Mouse (Mus musculus) lung, postnatal 10 days (tissue): ENCODE data around the gene Dgat2.

Experiments
- DNase-seq: peaks from one replicate; pipeline ENCODE4 v3.0.0; 2021

Gene Dgat2

GRCm38 (mm10) chr7:99136789-99137188, 45.7 kb downstream of the Dgat2 start:
- DNase-seq, result no peak

- DNase-seq, result peak; percentile 22
These were observed 48.6 kb downstream of the Dgat2 start for GRCm38 (mm10) chr7:99133811-99134402.

- peak; percentile 42 for DNase-seq
These were observed 49.9 kb downstream of the Dgat2 start for GRCm38 (mm10) chr7:99132597-99132996.

- peak; percentile 67 for DNase-seq
These were observed 50.6 kb downstream of the Dgat2 start for GRCm38 (mm10) chr7:99131819-99132353.

- DNase-seq, result no peak
These were observed 53.6 kb downstream of the Dgat2 start for GRCm38 (mm10) chr7:99128965-99129364.

GRCm38 (mm10) chr7:99128020-99128950, 54.2 kb downstream of the Dgat2 start:
- peak; percentile 44 for DNase-seq

GRCm38 (mm10) chr7:99126057-99126456, 56.5 kb downstream of the Dgat2 start:
- DNase-seq, result peak; percentile 70

- DNase-seq, result no peak
These were observed 59.9 kb downstream of the Dgat2 start for GRCm38 (mm10) chr7:99122651-99123050.

- DNase-seq, result no peak
These were observed 61.5 kb downstream of the Dgat2 start for GRCm38 (mm10) chr7:99120865-99121521.

- no peak for DNase-seq
These were observed 62.4 kb downstream of the Dgat2 start for GRCm38 (mm10) chr7:99120082-99120481.

GRCm38 (mm10) chr7:99116781-99117180, 65.7 kb downstream of the Dgat2 start:
- no peak for DNase-seq

GRCm38 (mm10) chr7:99114006-99114726, 68.4 kb downstream of the Dgat2 start:
- no peak for DNase-seq

GRCm38 (mm10) chr7:99107566-99107965, 75.0 kb downstream of the Dgat2 start:
- DNase-seq, result peak; percentile 54

GRCm38 (mm10) chr7:99106714-99107270, 75.7 kb downstream of the Dgat2 start:
- DNase-seq, result no peak
